Mouse (Mus musculus) midbrain, postnatal 0 days (tissue): ENCODE measurements around the gene Adam17. TPM values are rescaled to one million over a fixed set of nuclear protein-coding genes. Genes with fewer than 3 reads are reported as not detected.

Experiments used
- ATAC-seq: fragments of 200-750 bp; cut with Nextera tagmentation; 2 replicates; pipeline ENCODE4 v1.8.0; 2017; ENCODE audit warnings: moderate number of reproducible peaks, mild to moderate bottlenecking, moderate TSS enrichment, moderate library complexity; ENCODE audit not compliant: low FRiP score
- DNase-seq: peaks from one replicate; pipeline ENCODE4 v3.0.0-alpha.2; 2015; ENCODE audit warnings: low spot score
- H3K27ac ChIP-seq: fragments of 300-500 bp; sonication (generic); 2 replicates; pipeline ENCODE4 v1.5.1; 2014; ENCODE audit warnings: low read depth, mild to moderate bottlenecking, low read length, mixed read lengths
- H3K27me3 ChIP-seq: fragments of 300-500 bp; sonication (generic); 2 replicates; pipeline ENCODE4 v1.6.1; 2014; ENCODE audit warnings: low read length, control low read depth, mixed read lengths; ENCODE audit not compliant: insufficient read depth
- H3K36me3 ChIP-seq: fragments of 300-500 bp; sonication (generic); 2 replicates; pipeline ENCODE4 v1.6.1; 2014; ENCODE audit warnings: low read length, control low read depth, mixed read lengths; ENCODE audit not compliant: insufficient read depth
- H3K4me1 ChIP-seq: fragments of 300-500 bp; sonication (generic); 2 replicates; pipeline ENCODE4 v1.6.1; 2014; ENCODE audit warnings: mild to moderate bottlenecking, control low read depth, antibody characterized with exemption, low read length, mixed read lengths; ENCODE audit not compliant: insufficient read depth
- H3K4me2 ChIP-seq: fragments of 300-500 bp; sonication (generic); 2 replicates; pipeline ENCODE4 v1.6.1; 2014; ENCODE audit warnings: low read depth, mild to moderate bottlenecking, low read length, mixed read lengths; ENCODE audit not compliant: poor library complexity, severe bottlenecking
- H3K4me3 ChIP-seq: fragments of 300-500 bp; sonication (generic); 2 replicates; pipeline ENCODE4 v1.5.1; 2014; ENCODE audit warnings: low read depth, mild to moderate bottlenecking, low read length, moderate library complexity
- H3K9ac ChIP-seq: fragments of 300-500 bp; sonication (generic); replicated peaks from 2 replicates; pipeline ENCODE4 v1.6.1; 2014; ENCODE audit warnings: mild to moderate bottlenecking, low read length, moderate library complexity, mixed read lengths; ENCODE audit not compliant: poor library complexity, severe bottlenecking
- H3K9me3 ChIP-seq: fragments of 300-500 bp; sonication (generic); 2 replicates; pipeline ENCODE4 v1.6.1; 2016; ENCODE audit warnings: low read length, control low read depth
- CTCF ChIP-seq: IDR thresholded peaks from 2 replicates; pipeline ENCODE4 v1.5.1; 2016; ENCODE audit warnings: antibody characterized with exemption, mild to moderate bottlenecking
- WGBS: fragments of 180-500 bp; shearing (Covaris S2); extraction: QIAGEN DNeasy Blood & Tissue Kit; methylation state at CpG from one replicate; pipeline ENCODE4 v1.1.7; 2014; 5-methylcytosine and 5-hydroxymethylcytosine counted together
- polyA plus RNA-seq: library from polyadenylated mRNA; unstranded; fragments of >200 nt; fragmentation: Nextera tagmentation; extraction: Ambion mirVana; gene quantifications from 2 replicates; pipeline ENCODE4 v1.2.1, GENCODE M21; 2015
- total RNA-seq: library from RNA; depleted of rRNA; stranded (reverse); fragments of >200 nt; gene quantifications from 2 replicates; pipeline ENCODE4 v1.2.3, GENCODE M21; 2014

The Adam17 gene
- total and polyA plus RNA-seq, 2 experiments from 2014 or later: 10.3 to 17.0 TPM

DNA sequence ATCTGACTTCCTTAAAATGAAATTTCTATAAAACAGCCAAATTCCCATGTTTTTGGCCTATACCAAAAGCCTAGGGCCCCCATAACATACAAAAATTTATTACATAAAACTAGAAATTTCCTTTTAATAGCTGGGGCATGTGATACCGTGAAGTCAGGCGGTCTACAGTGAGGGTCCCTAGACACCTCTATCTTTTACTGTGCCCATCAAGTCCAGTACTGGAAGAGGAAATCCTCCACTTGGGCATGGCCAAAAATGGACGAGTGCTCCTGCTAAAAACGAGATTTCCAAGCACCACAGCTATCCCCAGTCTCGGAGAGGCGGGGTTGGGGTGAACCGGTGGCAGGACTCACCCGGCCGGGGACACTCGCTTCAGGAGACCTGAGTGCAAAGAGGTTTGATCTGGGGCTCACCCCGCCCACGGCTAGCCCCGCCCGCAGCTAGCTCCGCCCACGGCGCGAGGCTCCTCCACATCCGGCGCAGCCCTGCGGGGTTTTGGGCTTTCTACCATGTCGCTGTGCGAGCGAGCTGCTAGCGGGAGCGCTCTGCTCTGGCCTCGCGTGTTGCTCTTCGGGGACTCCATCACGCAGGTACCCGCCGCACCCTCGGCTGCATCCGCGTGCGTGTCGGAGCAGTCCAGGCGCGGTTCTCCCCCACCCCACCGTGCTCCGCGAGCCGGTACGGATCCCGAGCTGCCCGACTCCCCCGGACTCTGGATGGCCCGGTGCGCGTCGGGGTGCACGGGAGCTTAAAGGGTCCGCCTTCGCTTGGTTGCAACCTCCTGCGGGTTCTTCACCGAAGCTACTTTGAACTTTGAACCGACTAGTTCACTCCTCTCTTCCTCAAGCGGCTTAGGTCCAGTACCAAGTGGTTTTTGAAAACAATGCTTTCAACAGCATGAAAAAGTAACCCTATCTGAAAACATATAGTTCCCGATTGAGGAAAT is 57.2 kb downstream of the Adam17 start, which contains the start of gene Iah1:
Gene Iah1 (plus strand): TSS at position 467 of the 946 bp plus-strand sequence.
- WGBS: 2% methylated on average over 58 of the region's 59 CpGs
- Histone ChIP-seq H3K9ac (peak within 1 kb of the TSS; percentile 59), H3K27ac (no peak within 1 kb of the TSS), H3K27me3 (no peaks in the 10 kb centered on the region), H3K4me3 (peak within 1 kb of the TSS; percentile 63), H3K9me3 (no peaks in the 10 kb centered on the region), H3K4me1 (no peaks in the 10 kb centered on the region), H3K4me2 (peak within 1 kb of the TSS; percentile 84), H3K36me3 (peaks cover 32% of the 10 kb centered on the region)
- peak; percentile 85 for ATAC-seq
- DNase-seq: peak; percentile 72
- TF ChIP-seq CTCF: no peak

DNA sequence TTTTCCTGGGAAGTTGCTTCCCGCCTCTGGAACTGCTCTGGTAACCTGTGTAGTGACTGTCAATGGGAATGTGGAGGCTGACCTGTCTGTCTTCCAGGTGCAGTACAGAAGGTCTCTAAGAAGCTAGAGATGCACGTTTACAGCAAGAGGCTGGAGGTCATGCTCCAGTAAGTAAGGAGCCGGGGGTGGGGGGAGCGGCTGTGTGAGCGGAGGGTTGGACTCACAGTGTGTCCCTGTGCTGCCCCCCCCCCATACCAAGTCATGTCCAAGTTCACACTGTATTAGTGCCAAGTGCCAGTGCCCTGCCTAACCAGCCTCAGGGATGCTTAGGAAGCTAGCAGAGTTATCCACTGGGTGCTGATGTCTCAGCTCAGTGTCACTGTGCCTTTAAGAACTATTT is 61.2 kb downstream of the Adam17 start:
- WGBS: 88% methylated on average over 5 of the region's 5 CpGs
- H3K9ac ChIP-seq: no peak overlapping the region
- DNase-seq (no peak), ATAC-seq (no peak)
- H3K36me3 ChIP-seq: peaks cover 66% of the 10 kb centered on the region
- no peaks in the 10 kb centered on the region for H3K9me3 ChIP-seq
- H3K27me3 ChIP-seq: no peaks in the 10 kb centered on the region
- H3K4me2 ChIP-seq: no peak overlapping the region
- TF ChIP-seq CTCF: no peak
- H3K27ac ChIP-seq: no peak overlapping the region
- no peak overlapping the region for H3K4me3 ChIP-seq
- H3K4me1 ChIP-seq: no peaks in the 10 kb centered on the region

DNA sequence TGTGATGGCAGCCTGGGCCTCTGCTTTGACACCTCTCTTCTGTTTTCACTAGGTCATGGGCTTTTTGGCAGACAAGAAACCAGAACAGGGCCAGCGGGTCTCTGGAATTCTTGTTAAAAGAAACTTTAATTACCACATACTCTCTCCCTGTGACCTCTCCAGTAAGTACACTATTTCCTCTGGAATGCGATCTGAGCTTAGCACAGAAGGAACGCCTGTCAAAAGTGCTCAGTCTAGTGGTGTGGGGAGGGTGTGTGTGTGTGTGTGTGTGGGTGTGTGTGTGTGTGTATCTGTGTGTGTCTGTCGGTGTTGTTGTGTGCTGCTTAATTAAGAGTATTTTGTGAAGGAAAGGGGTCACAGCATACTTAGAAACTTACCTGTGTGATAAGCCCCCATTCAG is 66.7 kb downstream of the Adam17 start:
- 97% methylated on average over 4 of the region's 4 CpGs for WGBS

DNA sequence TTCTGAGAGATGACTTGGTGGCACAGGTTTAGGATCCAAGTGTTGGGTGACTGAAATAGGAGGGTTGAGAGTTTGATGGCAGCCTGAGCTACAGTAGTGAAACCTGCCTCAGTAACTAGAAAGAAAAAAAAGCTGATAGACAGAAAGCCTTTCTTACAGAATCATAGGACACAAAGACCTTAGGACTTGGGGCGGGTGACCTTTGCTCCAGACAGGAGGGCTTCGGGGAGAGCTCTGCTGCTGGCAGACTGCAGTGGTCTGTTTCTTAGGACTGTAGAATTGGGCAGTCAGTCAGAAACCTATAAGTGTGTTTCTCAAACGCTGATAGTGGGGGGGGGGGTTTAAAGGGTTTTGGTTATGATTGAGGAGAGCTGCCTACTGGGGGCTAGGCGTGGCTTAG is 67.7 kb downstream of the Adam17 start:
- H3K4me2 ChIP-seq: no peak overlapping the region
- H3K9ac ChIP-seq: no peak overlapping the region
- peaks cover 83% of the 10 kb centered on the region for H3K36me3 ChIP-seq
- no peak for TF ChIP-seq CTCF
- H3K9me3 ChIP-seq: no peaks in the 10 kb centered on the region
- DNase-seq (no peak), ATAC-seq (no peak)
- H3K4me3 ChIP-seq: no peak overlapping the region
- no peaks in the 10 kb centered on the region for H3K4me1 ChIP-seq
- no peaks in the 10 kb centered on the region for H3K27me3 ChIP-seq
- 93% methylated on average over 4 of the region's 4 CpGs for WGBS
- H3K27ac ChIP-seq: no peak overlapping the region

More for the DNA sequence above, 66.7 kb downstream of the Adam17 start:
- Histone ChIP-seq H3K27me3 (no peaks in the 10 kb centered on the region), H3K9ac (no peak overlapping the region), H3K36me3 (peaks cover 82% of the 10 kb centered on the region), H3K4me1 (no peaks in the 10 kb centered on the region), H3K27ac (no peak overlapping the region), H3K4me3 (no peak overlapping the region), H3K9me3 (no peaks in the 10 kb centered on the region), H3K4me2 (no peak overlapping the region)
- TF ChIP-seq CTCF: no peak
- ATAC-seq: no peak
- no peak for DNase-seq

DNA sequence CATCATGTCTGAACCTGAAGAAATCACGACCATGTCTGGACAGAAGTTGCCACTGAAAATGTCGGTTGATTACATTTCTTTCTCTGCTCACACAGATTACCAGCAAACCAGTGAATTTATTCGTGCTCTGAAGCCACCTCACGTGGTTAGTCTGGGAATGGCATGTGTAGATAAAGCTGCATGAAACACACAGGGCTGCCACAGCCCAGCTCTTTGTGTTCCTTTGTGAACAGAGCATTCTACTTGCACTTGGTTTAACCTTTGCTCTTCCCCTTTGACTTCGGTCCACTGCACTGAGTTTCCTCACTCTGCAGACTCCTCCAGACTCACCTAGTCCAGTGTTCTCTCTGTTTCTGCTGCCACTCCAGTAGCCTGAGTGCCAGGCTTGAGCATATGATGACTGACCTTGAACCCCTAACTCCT is 71.1 kb downstream of the Adam17 start:
- 84% methylated on average over 5 of the region's 5 CpGs for WGBS
- Histone ChIP-seq H3K9me3 (no peaks in the 10 kb centered on the region), H3K9ac (no peak overlapping the region), H3K4me1 (no peaks in the 10 kb centered on the region), H3K4me2 (no peak overlapping the region), H3K4me3 (no peak overlapping the region), H3K27me3 (no peaks in the 10 kb centered on the region), H3K27ac (no peak overlapping the region), H3K36me3 (peaks cover 77% of the 10 kb centered on the region)
- no peak for TF ChIP-seq CTCF
- no peak for DNase-seq
- no peak for ATAC-seq

DNA sequence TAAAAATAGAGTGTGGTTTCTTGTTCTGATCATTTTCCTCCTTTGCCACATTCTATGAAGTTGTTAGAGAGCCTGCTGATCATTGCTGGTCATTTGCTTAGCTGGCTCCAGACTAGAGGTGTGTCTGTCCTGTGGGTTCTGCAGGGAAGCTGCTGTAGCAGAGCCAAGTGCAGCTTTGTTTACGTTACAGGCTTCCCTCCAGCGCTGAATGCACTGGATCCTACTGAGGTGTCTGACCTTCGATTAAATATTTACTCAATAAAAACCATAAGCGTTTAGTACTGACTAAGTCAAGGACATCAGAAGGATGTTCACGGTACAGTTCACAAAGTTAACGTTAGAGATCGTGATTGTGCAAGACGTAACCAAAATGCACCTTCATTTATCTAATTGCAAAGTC is 71.5 kb downstream of the Adam17 start:
- TF ChIP-seq CTCF: no peak
- Histone ChIP-seq H3K36me3 (peaks cover 78% of the 10 kb centered on the region), H3K4me3 (no peak overlapping the region), H3K27me3 (no peaks in the 10 kb centered on the region), H3K9me3 (no peaks in the 10 kb centered on the region), H3K4me1 (no peaks in the 10 kb centered on the region), H3K27ac (no peak overlapping the region), H3K9ac (no peak overlapping the region), H3K4me2 (no peak overlapping the region)
- ATAC-seq (no peak), DNase-seq (no peak)
- 89% methylated on average over 8 of the region's 8 CpGs for WGBS
